Comparison of ENCODE assay signal across 9 mouse cellular contexts in the genomic region with DNA sequence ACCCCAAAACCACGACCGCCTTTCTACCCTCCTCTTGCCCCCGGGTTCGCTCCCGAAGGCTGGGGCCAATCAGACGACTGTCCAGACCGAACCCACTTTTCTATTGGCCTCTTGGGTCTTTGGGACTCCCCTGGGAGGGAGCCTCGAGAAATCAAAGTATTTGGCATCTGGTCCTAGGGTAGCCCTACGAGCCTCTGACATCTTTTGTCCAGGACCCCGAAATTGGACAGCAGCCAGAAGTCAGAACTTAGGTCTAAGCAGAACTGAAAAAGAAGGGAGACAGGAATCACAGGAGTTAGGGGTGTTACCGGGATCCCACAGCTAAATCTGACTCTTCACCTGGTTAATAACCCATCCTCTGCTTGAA. TPM values are rescaled to one million over a fixed set of nuclear protein-coding genes. Genes with fewer than 3 reads are reported as not detected.
DNase-seq lines count a peak whose midpoint lies in the region; ATAC-seq lines count a peak whose summit lies in the region.
"Had no signal": no experiment of that assay in that cellular context is flagged by ENCODE, and none has a peak within 500 bp of the region (broad histone marks: within the 10 kb centered on the region; RNA-seq: fewer than 3 reads in every experiment).

No protein-coding gene starts in this region.

- no peak for DNase-seq in kidney, adult 11 months
- DNase-seq in embryonic facial prominence, embryonic 10.5 days (ENCODE audit: low spot score) = no peak
- no peak for DNase-seq in midbrain, embryonic 14.5 days
- DNase-seq in right cerebral cortex, adult 18-20 months = no peak
- DNase-seq in urinary bladder, postnatal 10 days (ENCODE audit: low spot score) = no peak
- DNase-seq in cerebellum, adult 18-20 months = no peak

- ATAC-seq in kidney, embryonic 14.5 days (ENCODE audit: low FRiP score, low TSS enrichment) = no peak
- ATAC-seq in hindbrain, embryonic 15.5 days (ENCODE audit: low FRiP score, low read depth) = no peak; the same call in 1 of the 2 replicates
- no peak for ATAC-seq in midbrain, embryonic 14.5 days (ENCODE audit: low FRiP score, low TSS enrichment)

- H3K9me3 ChIP-seq in kidney, embryonic 14.5 days (ENCODE audit: control insufficient read depth, low read length) = no peaks in the 10 kb centered on the region
- H3K9me3 ChIP-seq in embryonic facial prominence, embryonic 10.5 days = no peaks in the 10 kb centered on the region
- no peaks in the 10 kb centered on the region for H3K9me3 ChIP-seq in hindbrain, embryonic 15.5 days
- no peaks in the 10 kb centered on the region for H3K9me3 ChIP-seq in midbrain, embryonic 14.5 days (ENCODE audit: control insufficient read depth, low read length)

- 2% methylated on average over 11 of the region's 11 CpGs for WGBS in kidney, embryonic 14.5 days
- 2% methylated on average over 11 of the region's 11 CpGs for WGBS in embryonic facial prominence, embryonic 10.5 days
- WGBS in hindbrain, embryonic 15.5 days = 2% methylated on average over 11 of the region's 11 CpGs
- WGBS in midbrain, embryonic 14.5 days = 2% methylated on average over 11 of the region's 11 CpGs

- H3K36me3 ChIP-seq in kidney, embryonic 14.5 days (ENCODE audit: control insufficient read depth, insufficient read depth, low read length) = no peaks in the 10 kb centered on the region
- no peaks in the 10 kb centered on the region for H3K36me3 ChIP-seq in embryonic facial prominence, embryonic 10.5 days (replicated peaks)
- H3K36me3 ChIP-seq in hindbrain, embryonic 15.5 days = no peaks in the 10 kb centered on the region
- H3K36me3 ChIP-seq in midbrain, embryonic 14.5 days (ENCODE audit: control insufficient read depth, insufficient read depth, low read length) = no peaks in the 10 kb centered on the region

- peaks cover 47% of the 10 kb centered on the region for H3K4me1 ChIP-seq in kidney, embryonic 14.5 days (ENCODE audit: control insufficient read depth, insufficient read depth, low read length)
- peaks cover 76% of the 10 kb centered on the region for H3K4me1 ChIP-seq in embryonic facial prominence, embryonic 10.5 days
- H3K4me1 ChIP-seq in hindbrain, embryonic 15.5 days (replicated peaks) = peaks cover 46% of the 10 kb centered on the region
- peaks cover 44% of the 10 kb centered on the region for H3K4me1 ChIP-seq in midbrain, embryonic 14.5 days (ENCODE audit: control insufficient read depth, insufficient read depth, low read length)

- peaks cover 30% of the 10 kb centered on the region for H3K27me3 ChIP-seq in kidney, embryonic 14.5 days (ENCODE audit: control insufficient read depth, insufficient read depth, low read length)
- peaks cover 97% of the 10 kb centered on the region for H3K27me3 ChIP-seq in embryonic facial prominence, embryonic 10.5 days (replicated peaks; ENCODE audit: low read depth, poor library complexity, severe bottlenecking)
- H3K27me3 ChIP-seq in hindbrain, embryonic 15.5 days = no peaks in the 10 kb centered on the region
- H3K27me3 ChIP-seq in midbrain, embryonic 14.5 days (ENCODE audit: control insufficient read depth, insufficient read depth, low read length) = peaks cover 21% of the 10 kb centered on the region; the same call in 1 of the 2 replicates
- H3K27me3 ChIP-seq: Patski had no signal

- peak overlapping the region; percentile 97 for H3K4me2 ChIP-seq in kidney, embryonic 14.5 days (replicated peaks; ENCODE audit: low read depth, low read length)
- H3K4me2 ChIP-seq in hindbrain, embryonic 15.5 days = peak overlapping the region; percentile 94
- H3K4me2 ChIP-seq in midbrain, embryonic 14.5 days (ENCODE audit: low read length) = peak overlapping the region; percentile 99

- peak overlapping the region; percentile 75; the same call in 1 of the 2 replicates for H3K9ac ChIP-seq in kidney, embryonic 14.5 days (ENCODE audit: low read depth, low read length)
- H3K9ac ChIP-seq in hindbrain, embryonic 15.5 days = no peak overlapping the region
- H3K9ac ChIP-seq in midbrain, embryonic 14.5 days (replicated peaks; ENCODE audit: low read length) = no peak overlapping the region

- H3K4me3 ChIP-seq in kidney, embryonic 14.5 days (ENCODE audit: low read length) = peak overlapping the region; percentile 73
- H3K4me3 ChIP-seq in embryonic facial prominence, embryonic 10.5 days = peak overlapping the region; percentile 82
- peak overlapping the region; percentile 93 for H3K4me3 ChIP-seq in hindbrain, embryonic 15.5 days
- peak overlapping the region; percentile 78 for H3K4me3 ChIP-seq in midbrain, embryonic 14.5 days (replicated peaks; ENCODE audit: low read depth, low read length)

- H3K27ac ChIP-seq in kidney, embryonic 14.5 days (ENCODE audit: low read depth, low read length) = no peak overlapping the region
- peak overlapping the region; percentile 91; the same call in 1 of the 2 replicates for H3K27ac ChIP-seq in embryonic facial prominence, embryonic 10.5 days (replicated peaks)
- peak overlapping the region; percentile 83 for H3K27ac ChIP-seq in hindbrain, embryonic 15.5 days (replicated peaks)
- H3K27ac ChIP-seq in midbrain, embryonic 14.5 days (replicated peaks; ENCODE audit: low read depth, low read length) = peak overlapping the region; percentile 78; the same call in 1 of the 2 replicates

RNA-seq across cellular contexts. Expression of a gene that starts 0.5 kb away (rescaled TPM):
- 8.7 and 14.1 TPM in 2 replicates for polyA plus RNA-seq in kidney, embryonic 14.5 days (2014; fragmentation: Nextera tagmentation; extraction: Ambion mirVana)
- polyA plus RNA-seq in embryonic facial prominence, embryonic 10.5 days (2016; fragmentation: Nextera tagmentation; extraction: Ambion mirVana) = 6.5 and 13.5 TPM in 2 replicates
- polyA plus RNA-seq in hindbrain, embryonic 15.5 days (2015; fragmentation: Nextera tagmentation; extraction: Ambion mirVana) = 15.0 and 18.8 TPM in 2 replicates
- 20.1 and 22.7 TPM in 2 replicates for polyA plus RNA-seq in midbrain, embryonic 14.5 days (2014; fragmentation: Nextera tagmentation; extraction: Ambion mirVana)

RNA-seq across cellular contexts. Expression of a gene that starts 11.5 kb away (rescaled TPM):
- 0.07 and 0.23 TPM in 2 replicates for polyA plus RNA-seq in kidney, embryonic 14.5 days (2014; fragmentation: Nextera tagmentation; extraction: Ambion mirVana)
- polyA plus RNA-seq in embryonic facial prominence, embryonic 10.5 days (2016; fragmentation: Nextera tagmentation; extraction: Ambion mirVana) = not detected in 2 replicates
- polyA plus RNA-seq in hindbrain, embryonic 15.5 days (2015; fragmentation: Nextera tagmentation; extraction: Ambion mirVana) = 0.29 and 0.84 TPM in 2 replicates
- polyA plus RNA-seq in midbrain, embryonic 14.5 days (2014; fragmentation: Nextera tagmentation; extraction: Ambion mirVana) = 0.42 and 0.54 TPM in 2 replicates

RNA-seq across cellular contexts. Expression of a gene that starts 25.2 kb away (rescaled TPM):
- 13.4 and 16.4 TPM in 2 replicates for polyA plus RNA-seq in kidney, embryonic 14.5 days (2014; fragmentation: Nextera tagmentation; extraction: Ambion mirVana)
- 4.5 and 4.7 TPM in 2 replicates for polyA plus RNA-seq in embryonic facial prominence, embryonic 10.5 days (2016; fragmentation: Nextera tagmentation; extraction: Ambion mirVana)
- polyA plus RNA-seq in hindbrain, embryonic 15.5 days (2015; fragmentation: Nextera tagmentation; extraction: Ambion mirVana) = 1.0 and 2.5 TPM in 2 replicates
- polyA plus RNA-seq in midbrain, embryonic 14.5 days (2014; fragmentation: Nextera tagmentation; extraction: Ambion mirVana) = 0.23 and 0.43 TPM in 2 replicates

RNA-seq across cellular contexts. Expression of a gene that starts 47.0 kb away (rescaled TPM):
- 1.6 and 2.6 TPM in 2 replicates for polyA plus RNA-seq in kidney, embryonic 14.5 days (2014; fragmentation: Nextera tagmentation; extraction: Ambion mirVana)
- 2.7 and 3.6 TPM in 2 replicates for polyA plus RNA-seq in embryonic facial prominence, embryonic 10.5 days (2016; fragmentation: Nextera tagmentation; extraction: Ambion mirVana)
- 3.8 and 4.8 TPM in 2 replicates for polyA plus RNA-seq in hindbrain, embryonic 15.5 days (2015; fragmentation: Nextera tagmentation; extraction: Ambion mirVana)
- 2.1 and 3.3 TPM in 2 replicates for polyA plus RNA-seq in midbrain, embryonic 14.5 days (2014; fragmentation: Nextera tagmentation; extraction: Ambion mirVana)
